Mouse (Mus musculus) right cerebral cortex, postnatal 36 days (tissue): ENCODE results near the gene Ensa.

Experiments
- DNase-seq, 2 experiments: peaks; one replicate each; pipeline ENCODE4 v3.0.0; 2022; ENCODE audit warnings: low spot score in 2 of 2, mixed read lengths in 1 of 2

The Ensa gene

GRCm38 (mm10) chr3:95679551-95679950 lies 54.8 kb downstream of the Ensa start:
- no peak for DNase-seq

GRCm38 (mm10) chr3:95680673-95681072 lies 55.9 kb downstream of the Ensa start:
- no peak for DNase-seq

GRCm38 (mm10) chr3:95681365-95681764 lies 56.6 kb downstream of the Ensa start:
- no peak for DNase-seq
